Mouse (Mus musculus): ENCODE data around the gene Hist1h2ac. TPM values are rescaled to one million over a fixed set of nuclear protein-coding genes. Genes with fewer than 3 reads are reported as not detected.
"Not testable (repeated sequence)": the region's sequence is repeated elsewhere in the genome, so short reads cannot be mapped to it uniquely, and the experiment has no call there.

Gene Hist1h2ac
- polyA plus RNA-seq, 1 experiment from 2014 or later = 1.3 TPM

DNA sequence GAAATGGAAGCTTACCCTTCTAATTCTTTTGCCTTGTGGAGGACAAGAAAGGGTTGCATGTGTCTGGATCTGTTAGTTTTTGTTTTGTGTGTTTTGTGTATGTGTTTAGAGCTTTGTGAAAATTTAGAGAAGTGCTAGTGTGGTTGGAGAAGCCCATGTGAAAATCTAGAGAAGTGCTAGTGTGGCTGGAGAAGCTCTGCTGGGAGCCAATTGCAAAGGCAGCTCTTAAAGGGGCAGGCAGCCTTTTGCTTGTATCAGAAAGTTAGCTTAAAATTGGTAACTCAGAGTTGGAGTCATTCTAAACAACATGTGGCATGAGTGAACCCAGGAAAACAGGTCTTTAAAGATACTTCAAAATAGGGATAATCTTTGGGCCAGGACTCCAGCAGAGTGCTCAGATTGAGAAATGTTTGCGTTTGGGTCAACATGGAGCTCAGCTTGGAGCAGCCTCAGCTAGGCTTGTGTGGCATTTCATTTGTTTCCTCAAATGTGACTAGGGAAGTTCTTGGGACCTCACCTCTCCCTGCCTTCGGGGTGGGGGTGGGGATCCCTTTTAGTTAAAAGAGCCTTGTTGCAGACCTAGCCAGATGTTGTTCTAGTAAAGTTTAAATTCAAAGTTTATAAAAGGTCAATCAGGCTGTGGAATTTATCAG lies 34.0 kb upstream of the Hist1h2ac start:
- ATAC-seq (ENCODE audit: low FRiP score, low TSS enrichment); H3K4me2 ChIP-seq (replicated peaks; ENCODE audit: low read depth, low read length); H3K27ac ChIP-seq (ENCODE audit: low read depth, low read length); H3K36me3 ChIP-seq (ENCODE audit: control insufficient read depth, insufficient read depth, low read length); H3K4me3 ChIP-seq (ENCODE audit: low read length); H3K9ac ChIP-seq (ENCODE audit: low read depth, low read length); H3K27me3 ChIP-seq (ENCODE audit: control insufficient read depth, insufficient read depth, low read length); H3K4me1 ChIP-seq (ENCODE audit: control insufficient read depth, insufficient read depth, low read length); H3K9me3 ChIP-seq (ENCODE audit: control insufficient read depth, low read length): not testable (repeated sequence)
- WGBS = 20% methylated on average over 2 of the region's 2 CpGs

DNA sequence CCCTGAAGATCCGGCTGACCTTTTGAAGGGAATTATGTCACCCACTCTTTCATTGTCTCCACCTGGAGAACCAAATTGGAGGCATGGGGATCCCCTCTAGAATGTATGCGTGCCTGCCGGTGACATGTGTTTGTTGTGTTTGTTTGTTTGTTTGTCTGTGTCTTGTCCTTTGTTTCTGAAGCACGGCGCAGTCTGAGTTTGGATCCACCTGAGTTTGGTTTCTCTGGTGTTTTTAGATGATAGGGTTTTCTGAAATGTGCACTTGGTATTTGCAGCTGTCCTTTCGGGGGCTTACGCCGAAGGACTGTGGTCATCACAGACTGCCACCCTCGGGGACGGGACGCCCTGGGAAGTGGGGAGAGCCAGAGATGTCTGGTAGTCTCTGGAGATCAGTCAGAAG lies 33.4 kb upstream of the Hist1h2ac start:
- H3K4me3 ChIP-seq (ENCODE audit: low read length) = no peak overlapping the region
- 58% methylated on average over 11 of the region's 11 CpGs for WGBS

DNA sequence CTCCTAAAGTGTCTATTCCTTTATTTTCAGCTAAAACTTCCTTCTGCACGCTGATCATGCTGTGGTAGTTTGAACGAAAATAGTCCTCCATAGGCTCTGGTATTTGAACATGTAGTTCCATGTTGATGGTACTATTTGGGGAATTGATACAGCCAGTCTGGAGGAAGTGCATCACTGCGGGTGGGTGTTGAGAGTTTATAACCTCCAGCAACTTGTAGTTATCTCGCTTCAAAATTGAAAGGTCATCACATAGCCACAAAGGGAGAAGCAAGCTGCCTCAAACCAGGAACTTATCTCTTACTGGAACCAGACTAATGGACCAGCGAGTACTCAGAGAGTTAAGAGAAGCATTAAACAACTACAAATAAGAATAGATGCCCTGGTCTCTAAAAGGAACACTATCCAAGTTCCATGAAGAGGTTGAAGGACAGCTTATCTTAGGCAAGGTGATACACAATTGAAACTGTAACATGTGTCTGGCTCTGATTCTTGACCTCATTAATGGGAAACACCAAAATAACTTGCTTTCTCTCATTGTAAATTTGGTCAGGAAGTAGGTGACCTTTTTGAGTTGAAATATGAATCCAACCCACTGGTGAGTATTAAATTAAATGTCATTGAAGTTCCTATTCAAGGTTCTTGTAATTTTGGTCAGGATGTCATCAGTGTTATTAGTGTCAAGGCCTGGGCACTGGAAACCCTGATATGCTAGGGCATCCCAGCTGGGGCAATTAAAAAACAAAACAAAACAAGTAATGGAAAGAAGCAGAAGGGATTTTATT lies 32.7 kb upstream of the Hist1h2ac start:
- Histone ChIP-seq H3K9me3 (ENCODE audit: control insufficient read depth, low read length) (no peaks in the 10 kb centered on the region), H3K27ac (ENCODE audit: low read depth, low read length) (no peak overlapping the region), H3K36me3 (ENCODE audit: control insufficient read depth, insufficient read depth, low read length) (no peaks in the 10 kb centered on the region), H3K4me1 (ENCODE audit: control insufficient read depth, insufficient read depth, low read length) (no peaks in the 10 kb centered on the region), H3K4me2 (replicated peaks; ENCODE audit: low read depth, low read length) (no peak overlapping the region), H3K27me3 (ENCODE audit: control insufficient read depth, insufficient read depth, low read length) (no peaks in the 10 kb centered on the region), H3K9ac (ENCODE audit: low read depth, low read length) (no peak overlapping the region), H3K4me3 (ENCODE audit: low read length) (no peak overlapping the region)
- WGBS = 91% methylated on average over 5 of the region's 5 CpGs
- no peak for ATAC-seq (ENCODE audit: low FRiP score, low TSS enrichment)

More for the DNA sequence above, 33.4 kb upstream of the Hist1h2ac start:
- no peak for ATAC-seq (ENCODE audit: low FRiP score, low TSS enrichment)
- Histone ChIP-seq H3K9ac (ENCODE audit: low read depth, low read length) (no peak overlapping the region), H3K36me3 (ENCODE audit: control insufficient read depth, insufficient read depth, low read length) (no peaks in the 10 kb centered on the region), H3K4me2 (replicated peaks; ENCODE audit: low read depth, low read length) (no peak overlapping the region), H3K4me1 (ENCODE audit: control insufficient read depth, insufficient read depth, low read length) (no peaks in the 10 kb centered on the region), H3K27me3 (ENCODE audit: control insufficient read depth, insufficient read depth, low read length) (no peaks in the 10 kb centered on the region), H3K9me3 (ENCODE audit: control insufficient read depth, low read length) (no peaks in the 10 kb centered on the region), H3K27ac (ENCODE audit: low read depth, low read length) (no peak overlapping the region)

DNA sequence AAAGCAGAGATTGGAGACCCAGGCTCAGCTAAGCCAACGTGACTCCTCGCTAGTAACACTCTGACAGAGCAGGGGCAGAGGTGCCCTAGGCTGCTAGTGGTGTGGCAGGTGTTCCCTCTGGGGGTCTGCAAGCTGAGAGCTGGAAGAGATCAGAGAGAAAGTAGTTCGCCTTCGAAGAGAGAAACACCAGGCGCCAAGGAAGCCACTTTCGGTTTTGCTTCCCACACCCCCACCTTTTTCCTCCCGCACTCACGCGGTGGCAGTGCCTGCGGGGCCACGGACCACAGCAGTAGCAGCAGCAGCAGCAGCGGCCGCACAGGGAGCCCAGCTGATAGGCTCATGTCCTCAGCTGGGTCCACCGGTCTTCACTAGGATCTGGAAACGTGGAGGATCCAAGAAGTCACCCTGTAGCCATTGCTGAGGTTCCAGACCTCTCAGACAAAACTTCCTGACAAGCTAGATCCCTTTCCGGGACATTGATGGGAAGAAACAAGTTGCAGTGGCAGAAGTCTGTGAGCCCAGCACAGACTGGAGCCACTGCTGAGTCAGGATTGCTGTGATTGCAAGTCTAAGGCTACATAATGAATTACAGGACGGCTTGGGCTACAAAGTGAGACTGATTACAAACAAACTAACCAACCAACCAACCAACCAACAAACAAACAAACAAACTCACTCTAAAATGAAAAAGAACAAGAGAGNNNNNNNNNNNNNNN lies 26.8 kb upstream of the Hist1h2ac start, which contains the start of gene Hfe:
Gene Hfe, minus strand, starts transcription at position 481 of the 716 bp plus-strand sequence.
- Histone ChIP-seq H3K4me2 (replicated peaks; ENCODE audit: low read depth, low read length) (peak within 1 kb of the TSS; percentile 64), H3K9ac (ENCODE audit: low read depth, low read length) (peak within 1 kb of the TSS; percentile 63), H3K9me3 (ENCODE audit: control insufficient read depth, low read length) (no peaks in the 10 kb centered on the region), H3K27ac (ENCODE audit: low read depth, low read length) (no peak within 1 kb of the TSS), H3K4me1 (ENCODE audit: control insufficient read depth, insufficient read depth, low read length) (no peaks in the 10 kb centered on the region), H3K4me3 (ENCODE audit: low read length) (peak within 1 kb of the TSS; percentile 36), H3K27me3 (ENCODE audit: control insufficient read depth, insufficient read depth, low read length) (no peaks in the 10 kb centered on the region), H3K36me3 (ENCODE audit: control insufficient read depth, insufficient read depth, low read length) (no peaks in the 10 kb centered on the region)
- WGBS = 3% methylated on average over 17 of the region's 17 CpGs
- peak; percentile 71; the same call in 1 of the 2 replicates for ATAC-seq (ENCODE audit: low FRiP score, low TSS enrichment)

DNA sequence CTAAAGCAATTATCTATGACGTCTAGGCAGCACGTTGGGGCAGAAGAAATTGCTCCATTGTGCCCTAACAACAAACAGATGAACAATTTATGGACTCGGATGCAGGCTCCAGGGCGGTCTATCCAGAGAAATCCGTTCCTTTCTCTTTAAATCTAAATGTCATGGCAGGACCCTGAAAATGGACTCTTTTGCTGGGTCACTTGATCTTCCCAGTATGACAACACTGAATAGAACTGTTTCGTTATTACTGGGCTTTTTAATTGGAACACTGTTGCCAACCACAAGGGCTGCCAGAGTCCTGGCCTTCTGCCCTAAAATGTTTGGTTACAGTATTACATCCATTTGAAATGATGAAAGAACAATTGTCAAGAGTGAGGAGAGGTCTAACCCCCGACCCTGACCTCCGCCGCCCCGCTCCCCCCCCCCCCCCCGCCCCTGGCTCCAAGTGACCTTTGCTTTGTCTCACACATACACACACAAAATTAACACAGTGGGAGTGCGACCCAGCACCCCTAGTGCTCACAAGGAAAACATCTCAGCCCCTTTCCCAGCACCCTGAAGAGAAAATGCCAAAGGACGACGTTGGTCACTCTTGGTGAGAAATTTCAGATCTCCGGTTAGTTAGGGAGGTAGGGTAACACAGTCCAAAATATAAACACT lies 26.1 kb upstream of the Hist1h2ac start:
- H3K4me2 ChIP-seq (replicated peaks; ENCODE audit: low read depth, low read length) = peak overlapping the region; percentile 64
- H3K36me3 ChIP-seq (ENCODE audit: control insufficient read depth, insufficient read depth, low read length) = no peaks in the 10 kb centered on the region
- peak; percentile 38 for ATAC-seq (ENCODE audit: low FRiP score, low TSS enrichment)
- no peaks in the 10 kb centered on the region for H3K9me3 ChIP-seq (ENCODE audit: control insufficient read depth, low read length)
- no peaks in the 10 kb centered on the region for H3K4me1 ChIP-seq (ENCODE audit: control insufficient read depth, insufficient read depth, low read length)
- H3K27ac ChIP-seq (ENCODE audit: low read depth, low read length) = no peak overlapping the region
- WGBS = 22% methylated on average over 15 of the region's 15 CpGs
- H3K27me3 ChIP-seq (ENCODE audit: control insufficient read depth, insufficient read depth, low read length) = no peaks in the 10 kb centered on the region
- peak overlapping the region; percentile 63; the same call in 1 of the 2 replicates for H3K9ac ChIP-seq (ENCODE audit: low read depth, low read length)
- peak overlapping the region; percentile 36 for H3K4me3 ChIP-seq (ENCODE audit: low read length)

DNA sequence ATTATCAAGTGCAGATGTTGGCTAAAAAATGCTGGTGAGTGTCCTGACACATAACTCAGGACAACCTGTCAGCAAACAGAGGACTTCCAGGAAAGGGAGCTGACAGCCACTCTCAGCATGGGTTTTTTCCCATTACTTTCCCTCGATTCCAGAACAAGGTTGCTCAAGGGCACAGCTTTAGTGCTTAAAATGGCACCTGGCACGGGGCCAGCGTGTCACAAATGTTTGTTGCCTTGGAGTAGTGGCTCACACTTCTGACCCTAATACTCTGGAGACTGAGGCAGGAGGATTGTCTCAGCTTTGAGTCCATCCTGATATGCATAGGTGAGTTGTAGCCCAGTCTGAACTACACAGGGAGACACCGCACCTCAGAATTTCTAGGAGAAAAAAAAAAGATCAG lies 24.9 kb upstream of the Hist1h2ac start:
- Histone ChIP-seq H3K9ac (ENCODE audit: low read depth, low read length) (no peak overlapping the region), H3K27me3 (ENCODE audit: control insufficient read depth, insufficient read depth, low read length) (no peaks in the 10 kb centered on the region), H3K27ac (ENCODE audit: low read depth, low read length) (no peak overlapping the region), H3K9me3 (ENCODE audit: control insufficient read depth, low read length) (no peaks in the 10 kb centered on the region), H3K4me1 (ENCODE audit: control insufficient read depth, insufficient read depth, low read length) (no peaks in the 10 kb centered on the region), H3K4me3 (ENCODE audit: low read length) (no peak overlapping the region), H3K36me3 (ENCODE audit: control insufficient read depth, insufficient read depth, low read length) (no peaks in the 10 kb centered on the region), H3K4me2 (replicated peaks; ENCODE audit: low read depth, low read length) (no peak overlapping the region)
- ATAC-seq (ENCODE audit: low FRiP score, low TSS enrichment) = no peak
- 74% methylated on average over 4 of the region's 4 CpGs for WGBS

DNA sequence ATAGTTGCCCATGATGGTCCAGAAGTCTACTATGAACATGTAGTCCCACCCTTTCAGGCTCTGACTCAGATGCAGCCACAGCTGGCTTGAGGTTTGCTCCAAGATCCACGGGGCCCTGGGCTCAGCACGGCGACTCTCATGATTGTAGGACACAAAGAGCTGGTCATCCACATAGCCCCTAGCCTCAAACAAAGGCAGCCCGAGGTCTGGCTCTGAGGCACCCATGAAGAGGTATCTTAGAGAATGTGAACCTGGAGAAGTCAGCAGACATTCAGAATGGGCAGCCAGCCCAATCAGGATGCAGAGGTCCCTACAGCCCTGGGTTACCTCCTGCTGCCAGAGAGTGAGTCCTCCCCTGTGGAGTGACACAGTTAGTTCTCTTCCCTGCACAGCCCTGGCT lies 24.3 kb upstream of the Hist1h2ac start:
- WGBS = 84% methylated on average over 4 of the region's 4 CpGs
- Histone ChIP-seq H3K9me3 (ENCODE audit: control insufficient read depth, low read length) (no peaks in the 10 kb centered on the region), H3K27me3 (ENCODE audit: control insufficient read depth, insufficient read depth, low read length) (no peaks in the 10 kb centered on the region), H3K36me3 (ENCODE audit: control insufficient read depth, insufficient read depth, low read length) (no peaks in the 10 kb centered on the region), H3K4me1 (ENCODE audit: control insufficient read depth, insufficient read depth, low read length) (no peaks in the 10 kb centered on the region), H3K4me2 (replicated peaks; ENCODE audit: low read depth, low read length) (no peak overlapping the region), H3K27ac (ENCODE audit: low read depth, low read length) (no peak overlapping the region), H3K9ac (ENCODE audit: low read depth, low read length) (no peak overlapping the region), H3K4me3 (ENCODE audit: low read length) (no peak overlapping the region)
- no peak for ATAC-seq (ENCODE audit: low FRiP score, low TSS enrichment)

DNA sequence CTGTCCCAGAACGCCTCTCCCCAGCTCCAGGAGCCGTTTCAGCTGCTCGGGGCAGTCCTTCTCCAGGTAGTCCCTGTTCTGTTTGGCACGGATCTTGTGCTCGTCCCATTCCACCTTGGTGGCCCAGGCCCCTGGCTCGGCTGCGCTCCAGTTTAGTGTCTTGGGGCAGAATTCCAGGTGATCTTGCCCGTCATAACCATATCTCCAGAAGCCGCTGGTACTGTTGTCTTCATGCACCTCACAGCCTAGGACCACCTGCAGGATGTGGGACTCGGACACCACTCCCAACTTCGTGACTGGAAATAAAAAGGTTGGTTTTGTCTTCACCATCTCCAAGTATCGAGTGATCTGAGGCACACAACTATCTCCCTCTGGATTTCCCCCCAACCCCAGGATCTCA lies 23.0 kb upstream of the Hist1h2ac start:
- WGBS = 94% methylated on average over 12 of the region's 12 CpGs

More for the DNA sequence above, 23.0 kb upstream of the Hist1h2ac start:
- no peaks in the 10 kb centered on the region for H3K9me3 ChIP-seq (ENCODE audit: control insufficient read depth, low read length)
- H3K27me3 ChIP-seq (ENCODE audit: control insufficient read depth, insufficient read depth, low read length) = no peaks in the 10 kb centered on the region
- no peak overlapping the region for H3K4me2 ChIP-seq (replicated peaks; ENCODE audit: low read depth, low read length)
- H3K4me1 ChIP-seq (ENCODE audit: control insufficient read depth, insufficient read depth, low read length) = no peaks in the 10 kb centered on the region
- H3K36me3 ChIP-seq (ENCODE audit: control insufficient read depth, insufficient read depth, low read length) = no peaks in the 10 kb centered on the region
- H3K27ac ChIP-seq (ENCODE audit: low read depth, low read length) = no peak overlapping the region
- no peak overlapping the region for H3K9ac ChIP-seq (ENCODE audit: low read depth, low read length)
- H3K4me3 ChIP-seq (ENCODE audit: low read length) = no peak overlapping the region
- ATAC-seq (ENCODE audit: low FRiP score, low TSS enrichment) = no peak
